Mouse (Mus musculus) hindbrain, postnatal 0 days (tissue): ENCODE measurements around the gene Gm20388. TPM values are rescaled to one million over a fixed set of nuclear protein-coding genes. Genes with fewer than 3 reads are reported as not detected.
A peak's percentile ranks its signal among the peaks of the same experiment; 100 is the strongest.

Experiments
- ATAC-seq: fragments of 200-750 bp; cut with Nextera tagmentation; 2 replicates; pipeline ENCODE4 v1.8.0; 2017; ENCODE audit warnings: mild to moderate bottlenecking, moderate TSS enrichment, moderate library complexity
- DNase-seq: peaks from one replicate; pipeline ENCODE4 v3.0.0-alpha.2; 2015; ENCODE audit warnings: low spot score
- H3K27ac ChIP-seq: fragments of 300-500 bp; sonication (generic); 2 replicates; pipeline ENCODE4 v1.5.1; 2014; ENCODE audit warnings: mild to moderate bottlenecking
- H3K27me3 ChIP-seq: fragments of 300-500 bp; sonication (generic); 2 replicates; pipeline ENCODE4 v1.6.1; 2014; ENCODE audit warnings: low read length, mixed read lengths; ENCODE audit not compliant: insufficient read depth
- H3K36me3 ChIP-seq: fragments of 300-500 bp; sonication (generic); 2 replicates; pipeline ENCODE4 v1.6.1; 2014; ENCODE audit warnings: low read length, mixed read lengths; ENCODE audit not compliant: insufficient read depth
- H3K4me1 ChIP-seq: fragments of 300-500 bp; sonication (generic); 2 replicates; pipeline ENCODE4 v1.6.1; 2014; ENCODE audit warnings: antibody characterized with exemption, low read length, mixed read lengths; ENCODE audit not compliant: insufficient read depth
- H3K4me2 ChIP-seq: fragments of 300-500 bp; sonication (generic); 2 replicates; pipeline ENCODE4 v1.6.1; 2014; ENCODE audit warnings: low read depth, mild to moderate bottlenecking, low read length, moderate library complexity, mixed read lengths
- H3K4me3 ChIP-seq: fragments of 300-500 bp; sonication (generic); 2 replicates; pipeline ENCODE4 v1.5.1; 2014; ENCODE audit warnings: low read length
- H3K9ac ChIP-seq: fragments of 300-500 bp; sonication (generic); replicated peaks from 2 replicates; pipeline ENCODE4 v1.6.1; 2014; ENCODE audit warnings: mild to moderate bottlenecking, low read length, moderate library complexity, mixed read lengths
- H3K9me3 ChIP-seq: fragments of 300-500 bp; sonication (generic); 2 replicates; pipeline ENCODE4 v1.6.1; 2016; ENCODE audit warnings: low read length, mixed read lengths
- CTCF ChIP-seq: IDR thresholded peaks from 2 replicates; pipeline ENCODE4 v1.5.1; 2016; ENCODE audit warnings: antibody characterized with exemption, control low read depth, low read depth
- WGBS: fragments of 180-500 bp; shearing (Covaris S2); extraction: QIAGEN DNeasy Blood & Tissue Kit; methylation state at CpG from one replicate; pipeline ENCODE4 v1.1.7; 2014; 5-methylcytosine and 5-hydroxymethylcytosine counted together
- polyA plus RNA-seq: library from polyadenylated mRNA; unstranded; fragments of >200 nt; fragmentation: Nextera tagmentation; extraction: Ambion mirVana; gene quantifications from 2 replicates; pipeline ENCODE4 v1.2.1, GENCODE M21; 2015
- total RNA-seq: library from RNA; depleted of rRNA; stranded (reverse); fragments of >200 nt; gene quantifications from 2 replicates; pipeline ENCODE4 v1.2.3, GENCODE M21; 2014

Gene Gm20388
- total and polyA plus RNA-seq, 2 experiments from 2014 or later: 71.3 TPM; not detected in 1

DNA sequence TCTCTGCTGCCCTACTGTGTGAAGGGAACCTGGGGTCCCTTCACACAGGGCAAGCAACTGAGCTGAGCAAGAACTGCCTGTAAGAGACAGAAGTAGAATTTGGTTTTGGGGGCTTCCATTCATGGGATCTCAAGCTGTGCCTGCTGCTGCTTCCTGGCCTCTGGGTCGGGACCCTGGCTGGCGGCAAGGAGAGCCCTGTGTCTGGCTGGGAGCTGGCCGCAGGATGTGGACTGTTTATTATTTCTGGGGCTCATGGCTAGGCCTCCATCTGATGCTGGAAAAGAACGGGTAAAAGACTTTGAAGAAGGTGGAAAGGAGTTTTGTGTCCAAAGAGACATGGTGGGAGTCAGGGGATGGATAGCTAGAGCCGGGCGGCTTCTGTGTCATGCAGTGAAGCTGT is 969.3 kb downstream of the Gm20388 start:
- H3K27ac ChIP-seq: no peak overlapping the region
- peaks cover 35% of the 10 kb centered on the region for H3K27me3 ChIP-seq
- H3K9me3 ChIP-seq: no peaks in the 10 kb centered on the region
- TF ChIP-seq CTCF: no peak
- H3K4me1 ChIP-seq: no peaks in the 10 kb centered on the region
- H3K36me3 ChIP-seq: no peaks in the 10 kb centered on the region
- no peak overlapping the region for H3K9ac ChIP-seq
- no peak overlapping the region for H3K4me3 ChIP-seq
- no peak overlapping the region for H3K4me2 ChIP-seq
- ATAC-seq: no peak
- DNase-seq: no peak
- WGBS: 59% methylated on average over 6 of the region's 6 CpGs

DNA sequence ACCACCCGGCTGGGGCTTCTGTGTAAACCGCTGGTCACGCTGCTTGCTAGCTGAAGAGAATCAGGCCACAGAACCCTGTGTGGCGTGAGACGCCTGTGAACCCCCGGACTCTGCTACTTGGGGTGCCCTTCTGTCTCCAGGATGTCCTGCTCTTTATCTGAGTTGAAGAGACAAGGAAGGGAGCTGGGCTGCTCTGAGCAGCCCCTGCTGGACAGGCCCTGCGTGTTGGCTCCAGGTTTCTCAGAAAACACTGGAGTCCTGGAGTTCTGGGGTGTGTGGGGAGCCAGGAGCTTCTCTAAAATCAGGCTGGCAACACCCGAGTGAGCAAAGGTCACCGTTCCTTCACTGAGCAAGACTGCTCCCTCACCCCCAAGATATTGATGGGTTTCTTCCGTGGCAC is 971.0 kb downstream of the Gm20388 start:
- H3K4me1 ChIP-seq: no peaks in the 10 kb centered on the region
- H3K27ac ChIP-seq: no peak overlapping the region
- H3K36me3 ChIP-seq: no peaks in the 10 kb centered on the region
- 73% methylated on average over 10 of the region's 10 CpGs for WGBS
- no peak overlapping the region for H3K9ac ChIP-seq
- H3K4me3 ChIP-seq: no peak overlapping the region
- no peaks in the 10 kb centered on the region for H3K9me3 ChIP-seq
- no peak for DNase-seq
- H3K27me3 ChIP-seq: peaks cover 52% of the 10 kb centered on the region
- no peak for TF ChIP-seq CTCF
- no peak overlapping the region for H3K4me2 ChIP-seq
- ATAC-seq: no peak

DNA sequence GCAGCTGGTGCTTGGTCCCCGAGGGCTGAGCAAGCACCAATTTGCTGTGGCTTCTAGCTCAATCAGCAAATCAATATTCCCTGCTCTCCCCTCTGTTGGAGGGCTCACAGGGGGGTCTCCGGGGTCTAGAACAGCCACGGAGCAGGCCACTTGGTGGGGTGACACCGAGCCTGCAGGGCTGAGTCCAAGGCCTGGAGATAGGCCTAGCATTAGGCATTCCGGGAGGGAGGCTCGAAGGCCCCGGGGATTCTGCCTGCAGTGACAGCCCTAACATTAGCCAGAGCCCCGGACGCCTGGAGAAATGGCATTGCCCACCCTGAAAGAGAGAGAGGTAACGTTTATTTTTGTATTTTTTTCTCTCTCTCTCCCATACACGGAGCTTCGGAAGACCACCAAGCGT is 972.0 kb downstream of the Gm20388 start:
- no peaks in the 10 kb centered on the region for H3K36me3 ChIP-seq
- ATAC-seq (no peak), DNase-seq (no peak)
- no peaks in the 10 kb centered on the region for H3K4me1 ChIP-seq
- no peak overlapping the region for H3K4me2 ChIP-seq
- peaks cover 62% of the 10 kb centered on the region for H3K27me3 ChIP-seq
- no peak overlapping the region for H3K4me3 ChIP-seq
- no peak for TF ChIP-seq CTCF
- no peak overlapping the region for H3K27ac ChIP-seq
- no peaks in the 10 kb centered on the region for H3K9me3 ChIP-seq
- no peak overlapping the region for H3K9ac ChIP-seq
- WGBS: 24% methylated on average over 13 of the region's 13 CpGs

DNA sequence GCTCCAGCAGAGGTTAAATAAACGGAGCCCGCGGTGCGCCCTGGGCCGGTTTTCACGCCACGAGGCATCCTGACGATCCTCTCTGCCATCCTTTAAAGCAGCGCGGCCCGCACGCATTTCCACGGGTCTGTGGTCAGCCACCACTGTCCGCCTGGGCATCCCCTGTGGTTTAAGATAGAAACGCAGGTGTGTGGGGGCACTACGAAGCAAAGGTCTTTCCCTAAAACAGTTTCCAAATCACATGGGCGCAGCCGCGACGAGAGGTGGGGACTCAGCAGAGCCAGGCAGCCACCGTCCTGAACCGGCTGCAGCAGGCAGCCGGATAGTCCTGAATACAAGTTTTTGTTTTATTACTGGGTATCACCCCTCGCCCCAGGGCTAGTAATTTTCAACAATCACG is 972.7 kb downstream of the Gm20388 start:
- WGBS: 5% methylated on average over 25 of the region's 25 CpGs
- DNase-seq (no peak), ATAC-seq (no peak)
- Histone ChIP-seq H3K27ac (no peak overlapping the region), H3K36me3 (no peaks in the 10 kb centered on the region), H3K9ac (no peak overlapping the region), H3K27me3 (peaks cover 68% of the 10 kb centered on the region), H3K4me3 (no peak overlapping the region; the same call in 1 of the 2 replicates), H3K9me3 (no peaks in the 10 kb centered on the region), H3K4me2 (peak overlapping the region; percentile 11; the same call in 1 of the 2 replicates), H3K4me1 (no peaks in the 10 kb centered on the region)
- TF ChIP-seq CTCF: no peak

DNA sequence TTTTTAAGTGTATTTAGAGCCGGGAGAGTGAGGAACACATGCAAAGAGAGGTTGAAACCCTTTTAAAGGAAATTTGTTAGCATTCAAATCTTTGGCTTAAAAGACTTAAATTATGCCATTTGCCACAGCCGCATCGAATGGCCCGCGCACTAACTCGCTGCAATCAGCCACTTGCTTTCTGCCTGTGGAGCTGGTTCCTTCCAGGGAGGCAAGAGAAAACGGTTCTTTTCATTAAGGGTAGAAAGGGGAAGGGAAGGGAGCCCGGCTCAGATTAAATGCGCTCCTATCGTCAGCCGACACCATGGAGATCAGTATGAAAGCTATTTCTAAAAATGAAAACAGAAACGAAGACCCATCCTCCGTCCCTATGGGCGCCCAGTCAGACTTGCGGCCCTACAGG is 973.2 kb downstream of the Gm20388 start:
- Histone ChIP-seq H3K36me3 (no peaks in the 10 kb centered on the region), H3K4me2 (no peak overlapping the region), H3K9me3 (no peaks in the 10 kb centered on the region), H3K4me1 (no peaks in the 10 kb centered on the region), H3K9ac (no peak overlapping the region), H3K27ac (no peak overlapping the region), H3K27me3 (peaks cover 73% of the 10 kb centered on the region), H3K4me3 (no peak overlapping the region)
- DNase-seq (no peak), ATAC-seq (no peak)
- no peak for TF ChIP-seq CTCF
- 4% methylated on average over 15 of the region's 15 CpGs for WGBS

DNA sequence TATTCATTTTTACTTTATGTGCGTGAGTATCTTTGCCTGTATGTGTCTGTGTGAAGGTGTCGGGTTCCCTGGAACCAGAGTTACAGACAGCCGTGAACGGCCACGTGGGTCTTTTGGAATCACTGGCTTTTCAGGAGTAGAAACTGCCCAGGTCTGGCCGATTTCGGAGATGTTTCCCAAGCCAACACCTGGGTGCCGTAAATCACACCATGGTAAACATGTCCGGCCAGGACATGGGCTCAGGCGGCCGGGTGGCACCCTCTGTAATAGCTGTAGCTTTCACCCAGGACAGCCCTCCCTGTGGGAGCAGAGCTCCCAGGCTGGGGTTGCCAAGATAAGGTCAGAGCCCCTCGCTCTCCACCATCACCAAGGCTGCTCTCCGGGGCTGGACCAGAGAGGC is 974.2 kb downstream of the Gm20388 start:
- Histone ChIP-seq H3K27me3 (peaks cover 76% of the 10 kb centered on the region), H3K36me3 (no peaks in the 10 kb centered on the region), H3K9me3 (no peaks in the 10 kb centered on the region), H3K27ac (no peak overlapping the region), H3K9ac (no peak overlapping the region), H3K4me3 (no peak overlapping the region), H3K4me2 (no peak overlapping the region), H3K4me1 (no peaks in the 10 kb centered on the region)
- ATAC-seq: no peak
- 49% methylated on average over 13 of the region's 13 CpGs for WGBS
- no peak for DNase-seq
- no peak for TF ChIP-seq CTCF

DNA sequence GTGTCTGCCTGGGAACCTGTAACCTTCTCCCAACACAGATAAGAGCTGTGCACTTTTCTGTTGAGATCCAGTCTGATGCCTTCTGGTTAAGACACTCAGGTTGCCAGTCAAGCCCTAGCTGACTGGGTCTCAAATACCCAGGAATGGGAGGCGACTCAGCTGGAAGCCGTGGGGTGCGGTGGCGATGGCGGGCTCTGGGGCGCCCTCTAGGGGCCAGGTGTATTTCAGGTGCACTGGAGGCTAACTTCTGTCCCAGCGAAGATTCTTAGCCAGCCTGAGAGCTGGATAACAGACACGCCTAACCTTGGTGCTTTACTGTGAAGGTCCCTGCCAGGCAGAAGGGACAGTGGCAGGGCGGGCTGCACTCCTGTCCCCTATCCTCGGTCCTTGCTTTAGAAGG is 976.6 kb downstream of the Gm20388 start:
- Histone ChIP-seq H3K36me3 (no peaks in the 10 kb centered on the region), H3K4me1 (no peaks in the 10 kb centered on the region), H3K27me3 (peaks cover 71% of the 10 kb centered on the region), H3K4me2 (no peak overlapping the region), H3K9me3 (no peaks in the 10 kb centered on the region), H3K4me3 (no peak overlapping the region), H3K9ac (no peak overlapping the region), H3K27ac (no peak overlapping the region)
- WGBS: 16% methylated on average over 10 of the region's 10 CpGs
- ATAC-seq (no peak), DNase-seq (no peak)
- peak; percentile 44 for TF ChIP-seq CTCF

DNA sequence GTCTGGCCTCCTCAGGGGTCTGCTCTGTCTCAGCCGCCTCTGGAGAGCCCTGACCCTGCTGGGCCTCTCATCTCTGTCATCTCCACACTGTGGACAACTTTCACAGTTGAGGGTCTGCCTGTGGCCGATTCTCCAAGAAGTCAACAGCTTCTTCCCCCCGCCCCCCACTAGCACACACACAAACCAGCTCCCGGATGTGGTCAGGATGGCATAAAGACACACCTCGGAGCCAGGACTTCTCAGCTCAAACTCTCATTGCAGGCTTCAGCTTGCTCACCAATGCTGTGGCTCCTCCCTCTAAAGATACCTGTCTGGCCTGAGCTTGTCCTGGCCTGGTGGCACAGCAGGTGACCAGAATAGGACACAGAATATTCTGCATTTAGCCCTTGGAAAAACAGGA is 977.4 kb downstream of the Gm20388 start:
- H3K4me1 ChIP-seq: no peaks in the 10 kb centered on the region
- DNase-seq: no peak
- H3K9me3 ChIP-seq: no peaks in the 10 kb centered on the region
- H3K4me2 ChIP-seq: no peak overlapping the region
- no peaks in the 10 kb centered on the region for H3K36me3 ChIP-seq
- no peak overlapping the region for H3K9ac ChIP-seq
- H3K27me3 ChIP-seq: peaks cover 71% of the 10 kb centered on the region
- H3K4me3 ChIP-seq: no peak overlapping the region
- no peak for ATAC-seq
- TF ChIP-seq CTCF: no peak
- H3K27ac ChIP-seq: no peak overlapping the region
- 47% methylated on average over 5 of the region's 5 CpGs for WGBS
